Mouse (Mus musculus): ENCODE data around the gene Slc6a21. TPM values are rescaled to one million over a fixed set of nuclear protein-coding genes. Genes with fewer than 3 reads are reported as not detected.

Slc6a21 gene
- polyA plus RNA-seq, 1 experiment = not detected

- no peaks in the 10 kb centered on the region for H3K27me3 ChIP-seq (ENCODE audit: control insufficient read depth, insufficient read depth, low read length)
- no peak overlapping the region for H3K4me3 ChIP-seq (replicated peaks; ENCODE audit: insufficient read depth, low read depth, low read length)
- TF ChIP-seq CTCF (IDR thresholded peaks at IDR 0.05; ENCODE audit: borderline replicate concordance, insufficient read depth, low read depth, low read length) = no peak
- no peak for TF ChIP-seq POLR2A (IDR thresholded peaks at IDR 0.05; ENCODE audit: borderline replicate concordance, insufficient read depth, low read length)
- H3K27ac ChIP-seq (ENCODE audit: insufficient read depth, low read length) = no peak overlapping the region
- no peaks in the 10 kb centered on the region for H3K4me1 ChIP-seq (ENCODE audit: control insufficient read depth, insufficient read depth, low read length)
- no peak for DNase-seq
- 43% methylated on average over 7 of the region's 7 CpGs for WGBS
Observed at GRCm38 (mm10) chr7:45262266-45262665, 15.0 kb upstream of the Slc6a21 start.

- H3K4me3 ChIP-seq (replicated peaks; ENCODE audit: insufficient read depth, low read depth, low read length) = no peak overlapping the region
- no peaks in the 10 kb centered on the region for H3K27me3 ChIP-seq (ENCODE audit: control insufficient read depth, insufficient read depth, low read length)
- WGBS = 51% methylated on average over 7 of the region's 7 CpGs
- H3K4me1 ChIP-seq (ENCODE audit: control insufficient read depth, insufficient read depth, low read length) = no peaks in the 10 kb centered on the region
- no peak overlapping the region for H3K27ac ChIP-seq (ENCODE audit: insufficient read depth, low read length)
- TF ChIP-seq POLR2A (IDR thresholded peaks at IDR 0.05; ENCODE audit: borderline replicate concordance, insufficient read depth, low read length) (no peak), CTCF (IDR thresholded peaks at IDR 0.05; ENCODE audit: borderline replicate concordance, insufficient read depth, low read depth, low read length) (no peak)
- no peak for DNase-seq
Observed at GRCm38 (mm10) chr7:45263006-45263607, 14.2 kb upstream of the Slc6a21 start.

GRCm38 (mm10) chr7:45264348-45264747 is 13.0 kb upstream of the Slc6a21 start:
- H3K4me3 ChIP-seq (replicated peaks; ENCODE audit: insufficient read depth, low read depth, low read length) = no peak overlapping the region
- no peak for DNase-seq
- no peaks in the 10 kb centered on the region for H3K4me1 ChIP-seq (ENCODE audit: control insufficient read depth, insufficient read depth, low read length)
- TF ChIP-seq POLR2A (IDR thresholded peaks at IDR 0.05; ENCODE audit: borderline replicate concordance, insufficient read depth, low read length) (no peak), CTCF (IDR thresholded peaks at IDR 0.05; ENCODE audit: borderline replicate concordance, insufficient read depth, low read depth, low read length) (no peak)
- no peak overlapping the region for H3K27ac ChIP-seq (ENCODE audit: insufficient read depth, low read length)
- H3K27me3 ChIP-seq (ENCODE audit: control insufficient read depth, insufficient read depth, low read length) = no peaks in the 10 kb centered on the region
- WGBS = 68% methylated on average over 3 of the region's 3 CpGs

GRCm38 (mm10) chr7:45265518-45265917 is 11.8 kb upstream of the Slc6a21 start:
- H3K27ac ChIP-seq (ENCODE audit: insufficient read depth, low read length) = no peak overlapping the region
- DNase-seq = no peak
- no peaks in the 10 kb centered on the region for H3K4me1 ChIP-seq (ENCODE audit: control insufficient read depth, insufficient read depth, low read length)
- TF ChIP-seq POLR2A (IDR thresholded peaks at IDR 0.05; ENCODE audit: borderline replicate concordance, insufficient read depth, low read length) (no peak), CTCF (IDR thresholded peaks at IDR 0.05; ENCODE audit: borderline replicate concordance, insufficient read depth, low read depth, low read length) (no peak)
- WGBS = 78% methylated on average over 1 of the region's 1 CpGs
- no peaks in the 10 kb centered on the region for H3K27me3 ChIP-seq (ENCODE audit: control insufficient read depth, insufficient read depth, low read length)
- no peak overlapping the region for H3K4me3 ChIP-seq (replicated peaks; ENCODE audit: insufficient read depth, low read depth, low read length)

- Histone ChIP-seq H3K27ac (ENCODE audit: insufficient read depth, low read length) (no peak overlapping the region), H3K4me3 (replicated peaks; ENCODE audit: insufficient read depth, low read depth, low read length) (no peak overlapping the region), H3K4me1 (ENCODE audit: control insufficient read depth, insufficient read depth, low read length) (no peaks in the 10 kb centered on the region), H3K27me3 (ENCODE audit: control insufficient read depth, insufficient read depth, low read length) (no peaks in the 10 kb centered on the region)
- no peak for TF ChIP-seq POLR2A (IDR thresholded peaks at IDR 0.05; ENCODE audit: borderline replicate concordance, insufficient read depth, low read length)
- no peak for TF ChIP-seq CTCF (IDR thresholded peaks at IDR 0.05; ENCODE audit: borderline replicate concordance, insufficient read depth, low read depth, low read length)
- DNase-seq = no peak
- WGBS = 68% methylated on average over 10 of the region's 10 CpGs
Observed at GRCm38 (mm10) chr7:45272786-45273412, 4.4 kb upstream of the Slc6a21 start.

GRCm38 (mm10) chr7:45273672-45274071 is 3.6 kb upstream of the Slc6a21 start:
- no peaks in the 10 kb centered on the region for H3K27me3 ChIP-seq (ENCODE audit: control insufficient read depth, insufficient read depth, low read length)
- WGBS = 88% methylated on average over 8 of the region's 8 CpGs
- H3K4me1 ChIP-seq (ENCODE audit: control insufficient read depth, insufficient read depth, low read length) = no peaks in the 10 kb centered on the region
- H3K4me3 ChIP-seq (replicated peaks; ENCODE audit: insufficient read depth, low read depth, low read length) = no peak overlapping the region
- H3K27ac ChIP-seq (ENCODE audit: insufficient read depth, low read length) = no peak overlapping the region
- no peak for DNase-seq
- no peak for TF ChIP-seq CTCF (IDR thresholded peaks at IDR 0.05; ENCODE audit: borderline replicate concordance, insufficient read depth, low read depth, low read length)
- TF ChIP-seq POLR2A (IDR thresholded peaks at IDR 0.05; ENCODE audit: borderline replicate concordance, insufficient read depth, low read length) = no peak

GRCm38 (mm10) chr7:45286486-45286885 is 9.2 kb downstream of the Slc6a21 start:
- TF ChIP-seq POLR2A (IDR thresholded peaks at IDR 0.05; ENCODE audit: borderline replicate concordance, insufficient read depth, low read length) = no peak
- no peak for TF ChIP-seq CTCF (IDR thresholded peaks at IDR 0.05; ENCODE audit: borderline replicate concordance, insufficient read depth, low read depth, low read length)
- Histone ChIP-seq H3K4me1 (ENCODE audit: control insufficient read depth, insufficient read depth, low read length) (no peaks in the 10 kb centered on the region), H3K27ac (ENCODE audit: insufficient read depth, low read length) (no peak overlapping the region), H3K4me3 (replicated peaks; ENCODE audit: insufficient read depth, low read depth, low read length) (no peak overlapping the region), H3K27me3 (ENCODE audit: control insufficient read depth, insufficient read depth, low read length) (no peaks in the 10 kb centered on the region)
- DNase-seq = no peak
- WGBS = 90% methylated on average over 13 of the region's 13 CpGs

GRCm38 (mm10) chr7:45296626-45297025 is 19.3 kb downstream of the Slc6a21 start:
- H3K27me3 ChIP-seq (ENCODE audit: control insufficient read depth, insufficient read depth, low read length) = no peaks in the 10 kb centered on the region
- DNase-seq = no peak
- no peak for TF ChIP-seq CTCF (IDR thresholded peaks at IDR 0.05; ENCODE audit: borderline replicate concordance, insufficient read depth, low read depth, low read length)
- TF ChIP-seq POLR2A (IDR thresholded peaks at IDR 0.05; ENCODE audit: borderline replicate concordance, insufficient read depth, low read length) = no peak
- no peak overlapping the region for H3K4me3 ChIP-seq (replicated peaks; ENCODE audit: insufficient read depth, low read depth, low read length)
- H3K27ac ChIP-seq (ENCODE audit: insufficient read depth, low read length) = no peak overlapping the region
- 36% methylated on average over 1 of the region's 1 CpGs for WGBS
- no peaks in the 10 kb centered on the region for H3K4me1 ChIP-seq (ENCODE audit: control insufficient read depth, insufficient read depth, low read length)

All from cerebellum, adult 2 months (tissue).